Mouse (Mus musculus): ENCODE data around the gene Gm11565. TPM values are rescaled to one million over a fixed set of nuclear protein-coding genes. Genes with fewer than 3 reads are reported as not detected.

Gm11565 gene
- not detected in 2 replicates for polyA plus RNA-seq (2021; fragmentation: Nextera tagmentation)
- long read RNA-seq, experiment 1, result 0 reads
- long read RNA-seq, experiment 2, result 0 reads

DNA sequence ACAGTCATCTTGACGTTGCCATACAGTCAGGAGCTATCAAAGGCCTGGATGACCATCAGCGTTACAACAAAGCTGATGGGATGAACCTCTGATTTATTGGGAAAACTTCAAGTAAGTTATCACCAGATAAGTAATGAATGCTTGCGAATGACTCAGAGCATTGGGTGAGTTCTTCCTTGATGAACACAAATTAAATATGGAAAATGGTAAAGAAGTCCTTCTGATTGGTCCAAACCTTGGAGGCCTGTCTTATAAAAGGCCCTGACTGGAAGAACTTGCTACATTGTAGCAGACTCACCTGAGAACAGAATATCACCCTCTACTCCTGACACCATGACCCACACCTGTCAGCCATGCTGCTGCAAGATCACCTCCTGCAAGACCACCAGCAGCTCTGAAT is at the start of gene Gm11565:
TSS of gene Gm11565 (plus strand) at position 301 of the 400 bp plus-strand sequence.

DNA sequence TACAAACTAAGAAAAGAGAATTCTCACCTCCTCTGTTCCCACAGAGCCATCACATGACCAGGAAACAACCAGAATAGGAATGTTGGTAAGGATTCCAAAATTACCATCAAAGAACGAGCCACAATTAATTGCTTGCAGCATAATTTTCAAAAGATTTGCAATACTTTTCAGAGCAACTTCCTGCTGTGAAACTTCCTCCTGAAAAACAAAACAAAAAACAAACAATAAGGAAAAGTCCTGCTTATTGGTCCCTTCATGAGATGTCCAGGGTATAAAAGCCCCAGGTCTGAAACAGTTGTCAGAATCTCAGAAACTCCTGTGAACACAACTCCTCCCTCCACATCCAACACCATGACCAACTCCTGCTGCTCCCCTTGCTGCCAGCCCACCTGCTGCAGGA is 41.5 kb upstream of the Gm11565 start, which contains the start of gene Krtap9-1:
TSS of gene Krtap9-1 (plus strand) at position 301 of the 400 bp plus-strand sequence.

DNA sequence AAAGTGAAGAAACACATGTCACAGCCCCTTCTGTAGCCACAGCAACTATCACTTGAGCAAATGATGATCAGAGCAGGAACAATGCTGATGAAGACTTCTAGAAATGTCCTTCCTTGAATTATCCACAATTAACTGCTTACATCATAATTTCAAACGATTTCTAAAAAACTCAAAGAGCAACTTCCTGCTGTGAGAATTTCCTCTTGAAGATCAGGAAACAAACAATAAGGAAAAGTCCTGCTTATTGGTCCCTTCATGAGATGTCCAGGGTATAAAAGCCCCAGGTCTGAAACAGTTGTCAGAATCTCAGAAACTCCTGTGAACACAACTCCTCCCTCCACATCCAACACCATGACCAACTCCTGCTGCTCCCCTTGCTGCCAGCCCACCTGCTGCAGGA is 35.7 kb upstream of the Gm11565 start, which contains the start of gene Gm11567:
TSS of gene Gm11567 (plus strand) at position 301 of the 400 bp plus-strand sequence.

DNA sequence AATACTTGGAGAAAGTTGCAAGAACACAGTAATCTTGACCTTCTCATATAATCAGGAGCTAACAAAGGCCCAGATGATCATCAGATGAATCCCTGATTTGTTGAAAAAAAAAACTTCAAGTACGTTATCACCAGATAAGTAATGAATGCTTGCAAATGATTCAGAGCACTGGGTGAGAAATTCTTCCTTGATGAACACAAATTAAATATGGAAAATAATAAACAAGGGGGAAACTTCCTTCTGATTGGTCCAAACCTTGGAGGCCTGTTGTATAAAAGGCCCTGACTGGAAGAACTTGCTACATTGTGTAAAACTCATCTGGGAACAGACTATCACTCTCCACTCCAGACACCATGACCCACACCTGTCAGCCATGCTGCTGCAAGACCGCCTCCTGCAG is 6.9 kb upstream of the Gm11565 start, which contains the start of gene Krtap31-1:
TSS of gene Krtap31-1 (plus strand) at position 301 of the 400 bp plus-strand sequence.

DNA sequence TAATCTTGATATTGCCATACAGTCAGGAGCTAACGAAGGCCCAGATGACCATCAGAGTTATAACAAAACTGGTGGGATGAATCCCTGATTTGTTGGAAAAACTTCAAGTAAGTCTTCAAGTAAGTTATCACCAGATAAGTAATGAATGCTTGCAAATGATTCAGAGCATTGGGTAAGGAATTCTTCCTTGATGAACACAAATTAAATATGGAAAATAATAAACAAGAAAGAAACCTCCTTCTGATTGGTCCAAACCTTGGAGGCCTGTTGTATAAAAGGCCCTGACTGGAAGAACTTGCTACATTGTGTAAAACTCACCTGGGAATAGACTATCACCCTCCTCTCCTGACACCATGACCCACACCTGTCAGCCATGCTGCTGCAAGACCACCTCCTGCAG is 21.4 kb downstream of the Gm11565 start, which contains the start of gene Krtap31-2:
TSS of gene Krtap31-2 (plus strand) at position 301 of the 400 bp plus-strand sequence.

DNA sequence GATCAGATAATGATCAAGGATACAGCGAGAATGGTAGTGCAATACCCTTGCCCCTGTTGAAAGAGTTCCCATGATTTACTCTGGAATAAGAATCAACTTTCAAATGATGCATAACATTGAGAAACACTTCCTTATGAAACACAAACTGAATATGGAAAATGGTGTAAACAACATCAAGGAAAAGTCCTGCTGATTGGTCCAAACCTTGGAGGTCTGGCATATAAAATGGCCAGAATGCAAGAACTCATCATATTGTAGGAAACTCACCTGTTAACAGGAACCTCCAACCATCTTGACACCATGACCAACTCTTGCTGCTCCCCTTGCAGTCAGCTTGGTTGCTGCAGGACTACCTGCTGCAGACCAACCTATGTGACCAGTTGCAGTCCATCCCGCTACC is 33.6 kb downstream of the Gm11565 start, which contains the start of gene Krtap9-5:
TSS of gene Krtap9-5 (plus strand) at position 301 of the 400 bp plus-strand sequence.

Other genes with a start within 250 kb of the Gm11565 start
- not detected in 2 replicates for gene Krtap4-6, start 248.8 kb upstream of the Gm11565 start, polyA plus RNA-seq (2021; fragmentation: Nextera tagmentation)
- gene Gm14190, start 224.0 kb upstream of the Gm11565 start, polyA plus RNA-seq (2021; fragmentation: Nextera tagmentation), result not detected in 2 replicates
- gene Gm14180, start 180.5 kb upstream of the Gm11565 start, polyA plus RNA-seq (2021; fragmentation: Nextera tagmentation), result not detected in 2 replicates
- gene Gm11595, start 141.8 kb upstream of the Gm11565 start, polyA plus RNA-seq (2021; fragmentation: Nextera tagmentation), result not detected in 2 replicates
- not detected in 2 replicates for gene Krtap4-8, start 134.0 kb upstream of the Gm11565 start, polyA plus RNA-seq (2021; fragmentation: Nextera tagmentation)
- gene Krtap4-9, start 129.6 kb upstream of the Gm11565 start, polyA plus RNA-seq (2021; fragmentation: Nextera tagmentation), result not detected in 2 replicates
- not detected in 2 replicates for gene Gm11596, start 121.3 kb upstream of the Gm11565 start, polyA plus RNA-seq (2021; fragmentation: Nextera tagmentation)
- not detected in 2 replicates for gene Gm11569, start 115.8 kb upstream of the Gm11565 start, polyA plus RNA-seq (2021; fragmentation: Nextera tagmentation)
- not detected in 2 replicates for gene Gm11554, start 110.3 kb upstream of the Gm11565 start, polyA plus RNA-seq (2021; fragmentation: Nextera tagmentation)
- gene Krtap4-13, start 104.9 kb upstream of the Gm11565 start, polyA plus RNA-seq (2021; fragmentation: Nextera tagmentation), result not detected in 2 replicates
- gene Gm11564, start 99.1 kb upstream of the Gm11565 start, polyA plus RNA-seq (2021; fragmentation: Nextera tagmentation), result not detected in 2 replicates
- not detected in 2 replicates for gene 2300003K06Rik, start 76.7 kb upstream of the Gm11565 start, polyA plus RNA-seq (2021; fragmentation: Nextera tagmentation)
- not detected in 2 replicates for gene Krtap4-16, start 63.1 kb upstream of the Gm11565 start, polyA plus RNA-seq (2021; fragmentation: Nextera tagmentation)
- not detected in 2 replicates for gene Gm11568, start 56.8 kb upstream of the Gm11565 start, polyA plus RNA-seq (2021; fragmentation: Nextera tagmentation)
- not detected in 2 replicates for gene Gm11559, start 50.3 kb upstream of the Gm11565 start, polyA plus RNA-seq (2021; fragmentation: Nextera tagmentation)
- gene Krtap9-1, start 41.4 kb upstream of the Gm11565 start, polyA plus RNA-seq (2021; fragmentation: Nextera tagmentation), result not detected in 2 replicates
- not detected in 2 replicates for gene Gm11567, start 35.6 kb upstream of the Gm11565 start, polyA plus RNA-seq (2021; fragmentation: Nextera tagmentation)
- gene Krtap31-1, start 6.8 kb upstream of the Gm11565 start, polyA plus RNA-seq (2021; fragmentation: Nextera tagmentation), result not detected in 2 replicates
- not detected in 2 replicates for gene Krtap31-2, start 21.5 kb downstream of the Gm11565 start, polyA plus RNA-seq (2021; fragmentation: Nextera tagmentation)
- not detected in 2 replicates for gene Krtap9-5, start 33.7 kb downstream of the Gm11565 start, polyA plus RNA-seq (2021; fragmentation: Nextera tagmentation)
- gene Krtap29-1, start 64.3 kb downstream of the Gm11565 start, polyA plus RNA-seq (2021; fragmentation: Nextera tagmentation), result not detected in 2 replicates
- not detected in 2 replicates for gene Krtap16-1, start 71.8 kb downstream of the Gm11565 start, polyA plus RNA-seq (2021; fragmentation: Nextera tagmentation)
- gene Krtap17-1, start 79.2 kb downstream of the Gm11565 start, polyA plus RNA-seq (2021; fragmentation: Nextera tagmentation), result not detected in 2 replicates
- gene Krt33a, start 101.5 kb downstream of the Gm11565 start, polyA plus RNA-seq (2021; fragmentation: Nextera tagmentation), result not detected in 2 replicates
- not detected in 2 replicates for gene Krt33b, start 115.1 kb downstream of the Gm11565 start, polyA plus RNA-seq (2021; fragmentation: Nextera tagmentation)
- not detected in 2 replicates for gene Krt34, start 126.8 kb downstream of the Gm11565 start, polyA plus RNA-seq (2021; fragmentation: Nextera tagmentation)
- not detected in 2 replicates for gene Krt31, start 135.8 kb downstream of the Gm11565 start, polyA plus RNA-seq (2021; fragmentation: Nextera tagmentation)
- not detected in 2 replicates for gene Krt32, start 173.5 kb downstream of the Gm11565 start, polyA plus RNA-seq (2021; fragmentation: Nextera tagmentation)
- gene Krt35, start 181.5 kb downstream of the Gm11565 start, polyA plus RNA-seq (2021; fragmentation: Nextera tagmentation), result not detected in 2 replicates
- not detected in 2 replicates for gene Krt36, start 190.9 kb downstream of the Gm11565 start, polyA plus RNA-seq (2021; fragmentation: Nextera tagmentation)
- gene Krt13, start 206.8 kb downstream of the Gm11565 start, polyA plus RNA-seq (2021; fragmentation: Nextera tagmentation), result not detected in 2 replicates
- gene Krt15, start 221.2 kb downstream of the Gm11565 start, polyA plus RNA-seq (2021; fragmentation: Nextera tagmentation), result 3.1 and 4.5 TPM in 2 replicates
- gene Krt19, start 233.9 kb downstream of the Gm11565 start, polyA plus RNA-seq (2021; fragmentation: Nextera tagmentation), result 0.36 TPM in 1 of 2 replicates, not detected in the other

All from layer of hippocampus, adult 6 months (tissue).